8 mouse cellular contexts compared by ENCODE assay signal in genomic region chr5:34573268-34574221, GRCm38 (mm10). TPM values are rescaled to one million over a fixed set of nuclear protein-coding genes. Genes with fewer than 3 reads are reported as not detected.
DNase-seq lines count a peak whose midpoint lies in the region; ATAC-seq and TF ChIP-seq lines count a peak whose summit lies in the region.

Add1 (plus strand) TSS chr5:34573664.

- peaks cover 11% of the 10 kb centered on the region for H3K4me1 ChIP-seq in bone marrow macrophage, adult 2 months (ENCODE audit: control insufficient read depth, insufficient read depth, low read length)
- H3K4me1 ChIP-seq in embryonic fibroblast, embryonic 13.5 days (ENCODE audit: control insufficient read depth, insufficient read depth, low read length), result peaks cover 2% of the 10 kb centered on the region; the same call in 1 of the 2 replicates
- peaks cover 15% of the 10 kb centered on the region for H3K4me1 ChIP-seq in kidney, embryonic 14.5 days (ENCODE audit: control insufficient read depth, insufficient read depth, low read length)
- peaks cover 16% of the 10 kb centered on the region for H3K4me1 ChIP-seq in limb, embryonic 15.5 days

- H3K4me3 ChIP-seq in bone marrow macrophage, adult 2 months (ENCODE audit: insufficient read depth, low read length), result peak within 1 kb of the TSS; percentile 93
- H3K4me3 ChIP-seq in embryonic fibroblast, embryonic 13.5 days (ENCODE audit: insufficient read depth, low read length), result peak within 1 kb of the TSS; percentile 99
- H3K4me3 ChIP-seq in kidney, embryonic 14.5 days (ENCODE audit: low read length), result peak within 1 kb of the TSS; percentile 72
- H3K4me3 ChIP-seq in limb, embryonic 15.5 days, result peak within 1 kb of the TSS; percentile 92

- WGBS in kidney, embryonic 14.5 days, result under 1% methylated on average over 73 of the region's 84 CpGs
- WGBS in limb, embryonic 15.5 days, result under 1% methylated on average over 83 of the region's 84 CpGs

- peak within 1 kb of the TSS; percentile 92 for H3K9ac ChIP-seq in kidney, embryonic 14.5 days (ENCODE audit: low read depth, low read length)
- peak within 1 kb of the TSS; percentile 96 for H3K9ac ChIP-seq in limb, embryonic 15.5 days

- H3K36me3 ChIP-seq in kidney, embryonic 14.5 days (ENCODE audit: control insufficient read depth, insufficient read depth, low read length), result no peaks in the 10 kb centered on the region
- peaks cover 3% of the 10 kb centered on the region; the same call in 1 of the 2 replicates for H3K36me3 ChIP-seq in limb, embryonic 15.5 days

- H3K9me3 ChIP-seq in kidney, embryonic 14.5 days (ENCODE audit: control insufficient read depth, low read length), result no peaks in the 10 kb centered on the region
- no peaks in the 10 kb centered on the region for H3K9me3 ChIP-seq in limb, embryonic 15.5 days

- peak within 1 kb of the TSS; percentile 72 for H3K4me2 ChIP-seq in kidney, embryonic 14.5 days (replicated peaks; ENCODE audit: low read depth, low read length)
- H3K4me2 ChIP-seq in limb, embryonic 15.5 days, result peak within 1 kb of the TSS; percentile 49

- no peak for TF ChIP-seq CTCF in bone marrow macrophage, adult 2 months (IDR thresholded peaks at IDR 0.05; ENCODE audit: low read depth, low read length)
- TF ChIP-seq CTCF in embryonic fibroblast, embryonic 13.5 days (IDR thresholded peaks at IDR 0.05; ENCODE audit: borderline replicate concordance, insufficient read depth, low read length), result no peak

- peak; percentile 100 for ATAC-seq in kidney, embryonic 14.5 days (ENCODE audit: low FRiP score, low TSS enrichment)
- peak; percentile 100 for ATAC-seq in limb, embryonic 15.5 days (ENCODE audit: insufficient number of reproducible peaks, low FRiP score, low TSS enrichment, low read depth)

- H3K27me3 ChIP-seq in kidney, embryonic 14.5 days (ENCODE audit: control insufficient read depth, insufficient read depth, low read length), result no peaks in the 10 kb centered on the region
- no peaks in the 10 kb centered on the region for H3K27me3 ChIP-seq in limb, embryonic 15.5 days

- H3K27ac ChIP-seq in bone marrow macrophage, adult 2 months (ENCODE audit: insufficient read depth, low read depth, low read length), result peak within 1 kb of the TSS; percentile 73
- peak within 1 kb of the TSS; percentile 74 for H3K27ac ChIP-seq in embryonic fibroblast, embryonic 13.5 days (ENCODE audit: insufficient read depth, low read length)
- H3K27ac ChIP-seq in kidney, embryonic 14.5 days (ENCODE audit: low read depth, low read length), result peak within 1 kb of the TSS; percentile 75
- H3K27ac ChIP-seq in limb, embryonic 15.5 days, result peak within 1 kb of the TSS; percentile 91

- peak; percentile 99 for DNase-seq in A20 (ENCODE audit: low read depth, low spot score)
- peak; percentile 98 for DNase-seq in heart, adult 9 months (ENCODE audit: low spot score in 2 of 2)
- peak; percentile 81 to 89 for DNase-seq in monocyte, adult 2 months (ENCODE audit: low read depth in 1 of 2, low spot score in 2 of 2)
- DNase-seq in spleen, postnatal 36 days (ENCODE audit: low spot score in 2 of 2), result peak; percentile 97 to 98

- peak; percentile 77 for TF ChIP-seq POLR2A in bone marrow macrophage, adult 2 months (IDR thresholded peaks at IDR 0.05; ENCODE audit: borderline replicate concordance, low read depth, low read length)
- peak; percentile 98 for TF ChIP-seq POLR2A in embryonic fibroblast, embryonic 13.5 days (IDR thresholded peaks at IDR 0.05; ENCODE audit: low read depth, low read length)

RNA-seq across cellular contexts. Expression of gene Add1, which starts in this region (rescaled TPM):
- polyA plus RNA-seq in bone marrow macrophage, adult 2 months (2012; ENCODE audit: insufficient read depth, insufficient read length, missing spikeins), result 120 and 122 TPM in 2 replicates
- 189 and 191 TPM in 2 replicates for polyA plus RNA-seq in embryonic fibroblast, embryonic 13.5 days (2011; ENCODE audit: insufficient read length, low read depth, missing spikeins)
- polyA plus RNA-seq in kidney, embryonic 14.5 days (2014; fragmentation: Nextera tagmentation; extraction: Ambion mirVana), result 124 and 183 TPM in 2 replicates
- polyA plus RNA-seq in limb, embryonic 15.5 days (2015; fragmentation: Nextera tagmentation; extraction: Ambion mirVana), result 185 and 197 TPM in 2 replicates

Comparison
In these comparisons a context has a peak if more than half of its experiments do, and no peak if none do; other contexts are left out.
1. Peak in every context shown above with its lines: DNase-seq, ATAC-seq, H3K4me3 ChIP-seq and H3K27ac ChIP-seq.